In genomic region chr10:117519670-117520535, GRCm38 (mm10) we compare ENCODE assay signal across 14 mouse cellular contexts.
DNase-seq lines count a peak whose midpoint lies in the region; ATAC-seq lines count a peak whose summit lies in the region.
"Had no signal": no experiment of that assay in that cellular context is flagged by ENCODE, and none has a peak within 500 bp of the region (broad histone marks: within the 10 kb centered on the region; RNA-seq: fewer than 3 reads in every experiment).

No protein-coding gene starts in this region.

- peak; percentile 85 for DNase-seq in Muller cell, postnatal 12 days (ENCODE audit: inconsistent ontology term)
- DNase-seq in adipocyte (ENCODE audit: low spot score), result peak; percentile 92
- peak; percentile 23 for DNase-seq in kidney, adult 18-20 months
- peak; percentile 58 to 65 for DNase-seq in kidney, postnatal 25 days
- no peak for DNase-seq in left cerebral cortex, adult 18-20 months (ENCODE audit: low spot score in 2 of 2)
- no peak for DNase-seq in adrenal gland, adult 18-20 months (ENCODE audit: low spot score in 2 of 2)
- DNase-seq: cerebellum, adult 18-20 months; heart, adult 11 months; heart, postnatal 14 days; liver; lung, embryonic 14.5 days had no signal

- no peak for ATAC-seq in megakaryocyte, adult 5-6 weeks (ENCODE audit: poor library complexity, severe bottlenecking)
- ATAC-seq: activated CD4-positive, CD25-positive, alpha-beta regulatory T cell, adult 4 months; CD4-positive, CD25-positive, alpha-beta regulatory T cell, adult 4 months had no signal

Comparison
In these comparisons a context has a peak if more than half of its experiments do, and no peak if none do; other contexts are left out.
1. DNase-seq: peak in Muller cell, postnatal 12 days (single experiment), adipocyte (single experiment), kidney, adult 18-20 months (single experiment) and kidney, postnatal 25 days (2 of 2); none in left cerebral cortex, adult 18-20 months (0 of 2) and adrenal gland, adult 18-20 months (0 of 2).